In genomic region chr13:24800674-24801307, GRCm38 (mm10) we compare ENCODE assay signal across 8 mouse cellular contexts. TPM values are rescaled to one million over a fixed set of nuclear protein-coding genes. Genes with fewer than 3 reads are reported as not detected.
DNase-seq lines count a peak whose midpoint lies in the region; ATAC-seq and TF ChIP-seq lines count a peak whose summit lies in the region.

No protein-coding gene starts in this region.

- peak overlapping the region; percentile 94 for H3K4me3 ChIP-seq in bone marrow, adult 2 months (replicated peaks; ENCODE audit: control insufficient read depth, low read depth, low read length)
- H3K4me3 ChIP-seq in embryonic facial prominence, embryonic 15.5 days (replicated peaks), result peak overlapping the region; percentile 97
- peak overlapping the region; percentile 100 for H3K4me3 ChIP-seq in heart, embryonic 10.5 days
- H3K4me3 ChIP-seq in kidney, embryonic 15.5 days (replicated peaks), result peak overlapping the region; percentile 91

- peaks cover 1% of the 10 kb centered on the region; the same call in 1 of the 2 replicates for H3K4me1 ChIP-seq in bone marrow, adult 2 months (ENCODE audit: control insufficient read depth, insufficient read depth, low read length)
- H3K4me1 ChIP-seq in embryonic facial prominence, embryonic 15.5 days, result peaks cover 18% of the 10 kb centered on the region; the same call in 1 of the 2 replicates
- H3K4me1 ChIP-seq in heart, embryonic 10.5 days, result peaks cover 13% of the 10 kb centered on the region; the same call in 1 of the 2 replicates
- peaks cover 16% of the 10 kb centered on the region for H3K4me1 ChIP-seq in kidney, embryonic 15.5 days

- under 1% methylated on average over 42 of the region's 42 CpGs for WGBS in bone marrow, adult 2 months
- WGBS in embryonic facial prominence, embryonic 15.5 days, result under 1% methylated on average over 42 of the region's 42 CpGs
- WGBS in heart, embryonic 10.5 days, result under 1% methylated on average over 42 of the region's 42 CpGs
- WGBS in kidney, embryonic 15.5 days, result under 1% methylated on average over 42 of the region's 42 CpGs

- ATAC-seq in embryonic facial prominence, embryonic 15.5 days (ENCODE audit: insufficient number of reproducible peaks, low FRiP score, low TSS enrichment, low read depth), result peak; percentile 99
- peak; percentile 97 for ATAC-seq in kidney, embryonic 15.5 days (replicated peaks; ENCODE audit: low FRiP score)
- peak; percentile 91 for ATAC-seq in monocyte, adult 5-6 weeks (replicated peaks; ENCODE audit: insufficient number of reproducible peaks, low FRiP score, low TSS enrichment, poor library complexity, severe bottlenecking)

- H3K9me3 ChIP-seq in embryonic facial prominence, embryonic 15.5 days (replicated peaks), result no peaks in the 10 kb centered on the region
- H3K9me3 ChIP-seq in heart, embryonic 10.5 days, result no peaks in the 10 kb centered on the region
- H3K9me3 ChIP-seq in kidney, embryonic 15.5 days (replicated peaks), result no peaks in the 10 kb centered on the region

- H3K9ac ChIP-seq in embryonic facial prominence, embryonic 15.5 days, result peak overlapping the region; percentile 99
- H3K9ac ChIP-seq in kidney, embryonic 15.5 days, result peak overlapping the region; percentile 98

- peak overlapping the region; percentile 100 for H3K27ac ChIP-seq in bone marrow, adult 2 months (ENCODE audit: control insufficient read depth, insufficient read depth, low read depth, low read length, poor library complexity)
- peak overlapping the region; percentile 100 for H3K27ac ChIP-seq in embryonic facial prominence, embryonic 15.5 days (replicated peaks)
- peak overlapping the region; percentile 99 for H3K27ac ChIP-seq in heart, embryonic 10.5 days
- H3K27ac ChIP-seq in kidney, embryonic 15.5 days, result peak overlapping the region; percentile 99

- peaks cover 5% of the 10 kb centered on the region; the same call in 1 of the 2 replicates for H3K36me3 ChIP-seq in embryonic facial prominence, embryonic 15.5 days
- peaks cover 11% of the 10 kb centered on the region; the same call in 1 of the 2 replicates for H3K36me3 ChIP-seq in heart, embryonic 10.5 days
- H3K36me3 ChIP-seq in kidney, embryonic 15.5 days, result peaks cover 9% of the 10 kb centered on the region

- peak; percentile 100 for TF ChIP-seq POLR2A in bone marrow, adult 2 months (IDR thresholded peaks at IDR 0.05; ENCODE audit: borderline replicate concordance, control insufficient read depth, low read depth, low read length)

- H3K4me2 ChIP-seq in embryonic facial prominence, embryonic 15.5 days (replicated peaks), result peak overlapping the region; percentile 65
- peak overlapping the region; percentile 87 for H3K4me2 ChIP-seq in kidney, embryonic 15.5 days

- no peak for TF ChIP-seq CTCF in bone marrow, adult 2 months (IDR thresholded peaks at IDR 0.05; ENCODE audit: control insufficient read depth, insufficient read depth, low read length)

- DNase-seq in 416B (ENCODE audit: low read depth) (peak; percentile 99), liver (peak; percentile 99)
- DNase-seq in heart, embryonic 10.5 days (ENCODE audit: low spot score), result peak; percentile 99
- peak; percentile 97 to 98 for DNase-seq in spleen, postnatal 4 days (ENCODE audit: low spot score in 2 of 2)

- H3K27me3 ChIP-seq in embryonic facial prominence, embryonic 15.5 days, result no peaks in the 10 kb centered on the region
- H3K27me3 ChIP-seq in heart, embryonic 10.5 days (ENCODE audit: insufficient read depth, poor library complexity, severe bottlenecking), result no peaks in the 10 kb centered on the region
- H3K27me3 ChIP-seq in kidney, embryonic 15.5 days, result no peaks in the 10 kb centered on the region

RNA-seq across cellular contexts. Expression of gene BC005537, which starts 0.7 kb away (rescaled TPM):
- 67.8 and 76.9 TPM in 2 replicates for polyA plus RNA-seq in bone marrow, adult 2 months (2011; ENCODE audit: insufficient read depth, insufficient read length, low replicate concordance, missing spikeins)
- 14.4 and 16.0 TPM in 2 replicates for polyA plus RNA-seq in embryonic facial prominence, embryonic 15.5 days (2015; fragmentation: Nextera tagmentation; extraction: Ambion mirVana)
- 8.0 and 10.4 TPM in 2 replicates for polyA plus RNA-seq in heart, embryonic 10.5 days (2016; fragmentation: Nextera tagmentation; extraction: Ambion mirVana)
- polyA plus RNA-seq in kidney, embryonic 15.5 days (2015; fragmentation: Nextera tagmentation; extraction: Ambion mirVana), result 16.7 and 17.1 TPM in 2 replicates
- total RNA-seq in monocyte, adult 5-6 weeks (2017), result 62.4 to 79.9 TPM (median 67.1 TPM) in 3 replicates

RNA-seq across cellular contexts. Expression of gene Acot13, which starts 30.5 kb away (rescaled TPM):
- 19.8 and 37.3 TPM in 2 replicates for polyA plus RNA-seq in bone marrow, adult 2 months (2011; ENCODE audit: insufficient read depth, insufficient read length, low replicate concordance, missing spikeins)
- polyA plus RNA-seq in embryonic facial prominence, embryonic 15.5 days (2015; fragmentation: Nextera tagmentation; extraction: Ambion mirVana), result 74.7 and 75.0 TPM in 2 replicates
- 116 and 174 TPM in 2 replicates for polyA plus RNA-seq in heart, embryonic 10.5 days (2016; fragmentation: Nextera tagmentation; extraction: Ambion mirVana)
- polyA plus RNA-seq in kidney, embryonic 15.5 days (2015; fragmentation: Nextera tagmentation; extraction: Ambion mirVana), result 103 and 105 TPM in 2 replicates
- 27.0 to 33.5 TPM (median 33.2 TPM) in 3 replicates for total RNA-seq in monocyte, adult 5-6 weeks (2017)

RNA-seq across cellular contexts. Expression of gene Tdp2, which starts 30.7 kb away (rescaled TPM):
- polyA plus RNA-seq in bone marrow, adult 2 months (2011; ENCODE audit: insufficient read depth, insufficient read length, low replicate concordance, missing spikeins), result 26.5 and 37.7 TPM in 2 replicates
- 48.0 and 49.4 TPM in 2 replicates for polyA plus RNA-seq in embryonic facial prominence, embryonic 15.5 days (2015; fragmentation: Nextera tagmentation; extraction: Ambion mirVana)
- polyA plus RNA-seq in heart, embryonic 10.5 days (2016; fragmentation: Nextera tagmentation; extraction: Ambion mirVana), result 39.7 and 57.2 TPM in 2 replicates
- polyA plus RNA-seq in kidney, embryonic 15.5 days (2015; fragmentation: Nextera tagmentation; extraction: Ambion mirVana), result 63.9 and 65.5 TPM in 2 replicates
- total RNA-seq in monocyte, adult 5-6 weeks (2017), result 44.8 to 50.7 TPM (median 49.0 TPM) in 3 replicates

RNA-seq across cellular contexts. Expression of gene Gmnn, which starts 39.1 kb away (rescaled TPM):
- polyA plus RNA-seq in bone marrow, adult 2 months (2011; ENCODE audit: insufficient read depth, insufficient read length, low replicate concordance, missing spikeins), result 91.4 and 105 TPM in 2 replicates
- 69.0 and 72.2 TPM in 2 replicates for polyA plus RNA-seq in embryonic facial prominence, embryonic 15.5 days (2015; fragmentation: Nextera tagmentation; extraction: Ambion mirVana)
- 126 and 136 TPM in 2 replicates for polyA plus RNA-seq in heart, embryonic 10.5 days (2016; fragmentation: Nextera tagmentation; extraction: Ambion mirVana)
- 115 and 117 TPM in 2 replicates for polyA plus RNA-seq in kidney, embryonic 15.5 days (2015; fragmentation: Nextera tagmentation; extraction: Ambion mirVana)
- total RNA-seq in monocyte, adult 5-6 weeks (2017), result 27.5 to 35.1 TPM (median 30.2 TPM) in 3 replicates

RNA-seq across cellular contexts. Expression of gene D130043K22Rik, which starts 44.1 kb away (rescaled TPM):
- not detected in 2 replicates for polyA plus RNA-seq in bone marrow, adult 2 months (2011; ENCODE audit: insufficient read depth, insufficient read length, low replicate concordance, missing spikeins)
- 0.88 and 1.3 TPM in 2 replicates for polyA plus RNA-seq in embryonic facial prominence, embryonic 15.5 days (2015; fragmentation: Nextera tagmentation; extraction: Ambion mirVana)
- 0.14 and 0.15 TPM in 2 replicates for polyA plus RNA-seq in heart, embryonic 10.5 days (2016; fragmentation: Nextera tagmentation; extraction: Ambion mirVana)
- 0.57 and 0.61 TPM in 2 replicates for polyA plus RNA-seq in kidney, embryonic 15.5 days (2015; fragmentation: Nextera tagmentation; extraction: Ambion mirVana)
- not detected in 3 replicates for total RNA-seq in monocyte, adult 5-6 weeks (2017)

Comparison
In these comparisons a context has a peak if more than half of its experiments do, and no peak if none do; other contexts are left out.
1. Peak in every context shown above with its lines: DNase-seq, ATAC-seq, H3K4me3 ChIP-seq and H3K27ac ChIP-seq.